Mouse (Mus musculus): ENCODE data around the gene Naa10. TPM values are rescaled to one million over a fixed set of nuclear protein-coding genes. Genes with fewer than 3 reads are reported as not detected.

Naa10 gene
- polyA plus RNA-seq, 2 experiments, result 73.0 to 81.3 TPM

DNA sequence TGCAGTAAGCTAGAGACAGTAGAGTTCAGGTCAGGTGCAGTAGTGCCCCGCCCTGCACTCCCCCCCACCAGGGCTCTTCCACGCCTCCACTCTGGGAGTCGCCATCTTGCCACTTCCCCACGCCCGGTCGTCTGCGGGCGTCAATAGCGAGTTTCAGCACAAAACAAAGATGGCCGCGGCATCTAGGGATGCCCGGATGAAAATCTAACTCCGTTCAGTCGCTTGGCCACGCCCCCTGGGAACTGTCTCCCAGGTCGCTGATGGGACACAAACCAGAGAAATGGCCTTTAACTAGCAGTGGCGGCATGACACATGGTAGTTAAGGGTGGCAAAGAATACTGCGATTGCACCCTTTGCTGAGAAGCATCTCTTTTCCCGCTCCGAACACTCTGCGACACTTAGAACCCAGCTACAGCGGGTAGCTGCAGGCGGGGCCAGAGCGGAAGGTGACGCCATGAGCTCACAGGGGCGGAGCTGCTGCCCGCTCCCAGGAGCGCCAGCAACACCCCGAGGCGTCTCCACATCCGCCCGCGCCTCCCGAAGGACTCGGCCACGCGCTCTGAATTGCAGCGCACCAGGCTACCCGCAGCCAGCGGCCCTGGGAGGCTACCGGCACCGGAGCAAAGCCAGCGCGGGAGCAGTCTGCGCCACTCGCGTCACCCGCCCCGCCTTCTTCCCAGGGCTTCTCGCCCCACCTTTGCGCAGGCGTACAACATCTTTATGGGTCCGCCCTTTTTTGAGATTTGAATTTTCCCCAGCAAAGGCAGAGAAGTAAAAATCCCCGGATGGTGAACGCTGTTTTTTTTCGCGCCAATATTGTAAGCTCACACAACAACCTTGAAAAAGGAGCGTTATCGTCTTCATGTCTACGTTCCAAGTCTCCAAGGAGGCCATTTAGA is 45.7 kb upstream of the Naa10 start:
- no peaks in the 10 kb centered on the region for H3K27me3 ChIP-seq (ENCODE audit: control insufficient read depth, insufficient read depth, low read length)
- no peaks in the 10 kb centered on the region for H3K9me3 ChIP-seq (ENCODE audit: control insufficient read depth, low read length)
- peak overlapping the region; percentile 75 for H3K4me2 ChIP-seq (ENCODE audit: low read depth)
- H3K27ac ChIP-seq, result peak overlapping the region; percentile 88
- peaks cover 9% of the 10 kb centered on the region for H3K36me3 ChIP-seq (replicated peaks; ENCODE audit: control insufficient read depth, insufficient read depth, low read depth)
- 0 out of 2 replicates have a peak, but pooled peaks have one; percentile 32 for TF ChIP-seq EP300 (IDR thresholded peaks at IDR 0.05; ENCODE audit: low read depth)
- TF ChIP-seq CTCF (IDR thresholded peaks at IDR 0.05; ENCODE audit: low read depth), result no peak
- H3K9ac ChIP-seq (replicated peaks), result peak overlapping the region; percentile 83
- peak; percentile 71 for ATAC-seq (ENCODE audit: insufficient read depth)
- peak; percentile 78 to 85 (median 80) for DNase-seq (ENCODE audit: low read depth in 3 of 3, low spot score in 3 of 3)
- peak overlapping the region; percentile 90 to 99 for H3K4me3 ChIP-seq (ENCODE audit: insufficient read depth in 1 of 2, low read depth in 2 of 2, low read length in 2 of 2)
- 9% methylated on average over 59 of the region's 60 CpGs for WGBS (ENCODE audit: insufficient replicate concordance)
- peaks cover 34 to 46% of the 10 kb centered on the region in 2 experiments for H3K4me1 ChIP-seq (replicated peaks; ENCODE audit: control insufficient read depth in 2 of 2, insufficient read depth in 2 of 2, low read length in 1 of 2)

- WGBS (ENCODE audit: insufficient replicate concordance), result 12% methylated on average over 58 of the region's 58 CpGs
- Histone ChIP-seq H3K9me3 (ENCODE audit: control insufficient read depth, low read length) (no peaks in the 10 kb centered on the region), H3K9ac (replicated peaks) (peak within 1 kb of the TSS; percentile 83), H3K27ac (peak within 1 kb of the TSS; percentile 88), H3K4me3 (ENCODE audit: insufficient read depth in 1 of 2, low read depth in 2 of 2, low read length in 2 of 2) (peak within 1 kb of the TSS; percentile 90 to 99), H3K36me3 (replicated peaks; ENCODE audit: control insufficient read depth, insufficient read depth, low read depth) (peaks cover 15% of the 10 kb centered on the region), H3K4me1 (replicated peaks; ENCODE audit: control insufficient read depth in 2 of 2, insufficient read depth in 2 of 2, low read length in 1 of 2) (peaks cover 27 to 43% of the 10 kb centered on the region in 2 experiments), H3K4me2 (ENCODE audit: low read depth) (peak within 1 kb of the TSS; percentile 84), H3K27me3 (ENCODE audit: control insufficient read depth, insufficient read depth, low read length) (no peaks in the 10 kb centered on the region)
- ATAC-seq (ENCODE audit: insufficient read depth) (peak; percentile 50), DNase-seq (ENCODE audit: low read depth in 3 of 3, low spot score in 3 of 3) (peak; percentile 71 to 77 (median 72))
- no peak for TF ChIP-seq CTCF (IDR thresholded peaks at IDR 0.05; ENCODE audit: low read depth)
- TF ChIP-seq EP300 (IDR thresholded peaks at IDR 0.05; ENCODE audit: low read depth), result peak; percentile 28; the same call in 1 of the 2 replicates
These were observed 44.8 kb upstream of the Naa10 start, which contains the start of gene Hcfc1 for GRCm38 (mm10) chrX:73966248-73967176. Gene Hcfc1 (minus strand): TSS chrX:73966357.

DNA sequence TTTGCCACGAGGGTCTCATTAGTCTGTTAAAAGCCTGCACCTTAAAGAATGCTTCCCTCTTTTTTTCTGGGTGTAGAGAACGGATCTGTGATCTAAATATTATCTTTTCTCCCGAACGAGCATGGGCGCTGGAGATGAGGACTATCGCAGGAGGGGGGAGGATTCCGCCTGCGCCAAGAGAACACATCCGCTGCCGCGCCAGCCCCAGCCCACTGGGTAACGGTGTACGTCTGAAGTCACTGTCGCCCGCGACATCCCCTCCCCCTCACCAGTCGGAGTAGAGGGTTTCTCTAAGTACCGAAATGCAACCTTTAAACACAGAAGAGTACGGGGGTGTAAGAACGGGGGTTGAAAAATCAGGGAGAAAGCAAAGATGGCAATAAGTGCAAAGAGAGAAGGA is 43.6 kb upstream of the Naa10 start:
- Histone ChIP-seq H3K36me3 (replicated peaks; ENCODE audit: control insufficient read depth, insufficient read depth, low read depth) (peaks cover 24% of the 10 kb centered on the region), H3K9ac (replicated peaks) (peak overlapping the region; percentile 83), H3K27ac (peak overlapping the region; percentile 88), H3K9me3 (ENCODE audit: control insufficient read depth, low read length) (no peaks in the 10 kb centered on the region), H3K4me2 (ENCODE audit: low read depth) (peak overlapping the region; percentile 84), H3K4me3 (ENCODE audit: insufficient read depth in 1 of 2, low read depth in 2 of 2, low read length in 2 of 2) (peak overlapping the region; percentile 90 to 99), H3K27me3 (ENCODE audit: control insufficient read depth, insufficient read depth, low read length) (no peaks in the 10 kb centered on the region), H3K4me1 (replicated peaks; ENCODE audit: control insufficient read depth in 2 of 2, insufficient read depth in 2 of 2, low read length in 1 of 2) (peaks cover 19 to 34% of the 10 kb centered on the region in 2 experiments)
- no peak for TF ChIP-seq EP300 (IDR thresholded peaks at IDR 0.05; ENCODE audit: low read depth)
- TF ChIP-seq CTCF (IDR thresholded peaks at IDR 0.05; ENCODE audit: low read depth), result no peak
- DNase-seq (ENCODE audit: low read depth in 3 of 3, low spot score in 3 of 3) (no peak), ATAC-seq (ENCODE audit: insufficient read depth) (no peak)
- WGBS (ENCODE audit: insufficient replicate concordance), result 7% methylated on average over 20 of the region's 20 CpGs

GRCm38 (mm10) chrX:73964363-73964762 is 42.6 kb upstream of the Naa10 start:
- Histone ChIP-seq H3K4me1 (replicated peaks; ENCODE audit: control insufficient read depth in 2 of 2, insufficient read depth in 2 of 2, low read length in 1 of 2) (peaks cover 18 to 29% of the 10 kb centered on the region in 2 experiments), H3K27ac (peak overlapping the region; percentile 88), H3K4me3 (ENCODE audit: insufficient read depth in 1 of 2, low read depth in 2 of 2, low read length in 2 of 2) (peak overlapping the region; percentile 90 to 99), H3K9me3 (ENCODE audit: control insufficient read depth, low read length) (no peaks in the 10 kb centered on the region), H3K27me3 (ENCODE audit: control insufficient read depth, insufficient read depth, low read length) (no peaks in the 10 kb centered on the region), H3K36me3 (replicated peaks; ENCODE audit: control insufficient read depth, insufficient read depth, low read depth) (peaks cover 34% of the 10 kb centered on the region), H3K9ac (replicated peaks) (peak overlapping the region; percentile 83), H3K4me2 (ENCODE audit: low read depth) (peak overlapping the region; percentile 84)
- ATAC-seq (ENCODE audit: insufficient read depth) (peak; percentile 30), DNase-seq (ENCODE audit: low read depth in 3 of 3, low spot score in 3 of 3) (no peak)
- TF ChIP-seq CTCF (IDR thresholded peaks at IDR 0.05; ENCODE audit: low read depth) (no peak), EP300 (IDR thresholded peaks at IDR 0.05; ENCODE audit: low read depth) (no peak)
- 22% methylated on average over 3 of the region's 3 CpGs for WGBS (ENCODE audit: insufficient replicate concordance)

Measured in liver, embryonic 14.5 days (tissue).